Mouse (Mus musculus) B cell, adult 67 days (primary cell): Measurements from ENCODE around the gene Gm21885. TPM values are rescaled to one million over a fixed set of nuclear protein-coding genes. Genes with fewer than 3 reads are reported as not detected.

Experiments
- total RNA-seq, 2 experiments: library from RNA; stranded (reverse); gene quantifications; 4 replicates each; pipeline ENCODE4 v1.2.4; 2023

Gene Gm21885
- total RNA-seq, result not detected

DNA sequence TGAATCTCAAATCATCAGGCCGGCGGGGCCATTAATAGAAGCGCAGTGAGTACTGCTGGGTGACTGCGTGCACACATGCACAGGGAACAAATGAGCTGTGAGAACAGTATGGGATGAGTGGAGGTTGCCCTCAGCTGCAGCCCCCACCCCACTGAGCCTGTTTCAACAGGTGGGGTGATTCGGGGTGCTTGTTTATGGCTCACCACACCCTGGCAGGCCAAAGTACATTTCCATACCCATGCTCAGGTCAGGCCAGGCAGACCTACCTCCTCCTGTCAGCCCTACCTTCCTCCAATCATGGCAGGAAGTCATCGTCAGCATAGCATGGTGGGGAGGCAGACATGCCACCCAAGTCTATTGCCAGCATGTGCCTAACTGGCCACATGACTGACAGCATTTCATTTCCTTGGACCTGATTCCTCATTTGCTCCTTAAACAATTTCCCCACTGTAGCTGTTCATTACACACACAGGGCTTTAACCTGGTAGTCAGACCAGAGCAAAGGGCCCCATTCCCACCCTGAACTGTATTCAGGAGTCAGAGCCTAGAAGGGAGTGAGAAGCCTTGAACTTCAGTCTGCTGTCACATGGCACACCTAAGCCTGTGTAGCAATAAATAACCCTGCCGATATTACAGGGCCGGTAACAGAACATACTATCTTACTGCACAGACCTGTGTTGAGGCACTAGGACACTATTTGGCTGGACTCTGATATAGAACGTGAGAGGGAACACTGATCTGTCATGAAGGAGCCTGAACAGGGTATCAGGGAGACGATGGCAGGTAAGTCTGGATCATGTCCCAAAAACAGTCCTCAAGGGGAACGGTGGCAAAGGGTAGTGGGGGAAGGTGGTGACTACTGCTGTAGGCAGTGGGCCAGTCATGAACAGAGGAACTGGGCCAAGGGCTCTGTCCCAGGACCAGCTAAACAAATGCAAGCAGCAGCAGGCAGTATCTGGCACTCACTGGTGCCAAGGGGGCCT, at the start of gene Gm21885:
Gene Gm21885 (plus strand): TSS at position 675 of the 983 bp plus-strand sequence.

GRCm38 (mm10) chr11:94245955-94246788, 35.5 kb upstream of the Gm21885 start, which contains the start of gene Wfikkn2:
Gene Wfikkn2 (minus strand): TSS chr11:94246005.

DNA sequence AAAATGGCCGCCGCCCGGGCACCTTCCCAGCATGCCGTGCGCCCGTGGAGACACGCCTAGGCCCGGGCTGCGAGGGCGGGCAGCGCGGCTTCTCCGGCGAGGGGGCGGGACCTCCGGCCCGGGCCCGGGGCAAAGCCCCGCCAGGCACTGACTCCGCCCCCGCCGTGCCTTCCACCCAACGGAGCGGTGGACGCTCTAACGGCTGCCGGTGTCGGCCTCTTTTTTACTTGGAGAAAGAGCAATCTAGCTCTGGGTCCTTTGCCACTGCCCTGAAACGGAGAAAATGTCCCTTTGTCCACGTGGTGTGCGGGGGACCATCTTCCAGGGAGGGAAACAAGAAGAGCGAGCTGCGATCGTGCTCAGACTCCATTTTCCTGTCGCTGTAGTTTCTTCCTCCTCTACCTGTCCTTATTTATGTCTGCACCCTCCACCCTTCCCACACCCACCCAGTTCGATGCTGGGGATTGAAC, 40.3 kb downstream of the Gm21885 start, which contains the start of gene Luc7l3:
Gene Luc7l3 (minus strand): TSS at position 58 of the 470 bp plus-strand sequence.

GRCm38 (mm10) chr11:94327693-94328643, 46.3 kb downstream of the Gm21885 start, which contains the start of gene Ankrd40:
Gene Ankrd40 (plus strand): TSS chr11:94328001.

Other genes with a start within 250 kb of the Gm21885 start
- gene Tob1, start 70.4 kb upstream of the Gm21885 start, total RNA-seq, result 10 to 100 TPM; 28.9 to 35.3 TPM
- not detected for gene Wfikkn2, start 35.9 kb upstream of the Gm21885 start, total RNA-seq
- gene Luc7l3, start 40.1 kb downstream of the Gm21885 start, total RNA-seq, result 100 to 1,000 TPM; 101 to 104 TPM
- gene Ankrd40, start 46.1 kb downstream of the Gm21885 start, total RNA-seq, result 10 to 100 TPM; 59.0 to 64.9 TPM
- under 1 TPM; 0.62 to 0.96 TPM for gene Abcc3, start 111.1 kb downstream of the Gm21885 start, total RNA-seq
- gene Cacna1g, start 192.3 kb downstream of the Gm21885 start, total RNA-seq, result not detected
- not detected for gene Spata20, start 204.3 kb downstream of the Gm21885 start, total RNA-seq
- not detected for gene Epn3, start 218.1 kb downstream of the Gm21885 start, total RNA-seq
- 1 to 10 TPM in 1 of 2 experiments, not detected in 1; 1.0 TPM for gene Mycbpap, start 239.9 kb downstream of the Gm21885 start, total RNA-seq